Mouse (Mus musculus) spleen, postnatal 0 days (tissue): ENCODE results near the gene Olfr273. TPM values are rescaled to one million over a fixed set of nuclear protein-coding genes. Genes with fewer than 3 reads are reported as not detected.

Source experiments
- polyA plus RNA-seq: library from polyadenylated mRNA; unstranded; fragments of >200 nt; fragmentation: Nextera tagmentation; extraction: Ambion mirVana; gene quantifications from 2 replicates; pipeline ENCODE4 v1.2.1, GENCODE M21; 2015

Olfr273 gene
- polyA plus RNA-seq, result not detected in 2 replicates

DNA sequence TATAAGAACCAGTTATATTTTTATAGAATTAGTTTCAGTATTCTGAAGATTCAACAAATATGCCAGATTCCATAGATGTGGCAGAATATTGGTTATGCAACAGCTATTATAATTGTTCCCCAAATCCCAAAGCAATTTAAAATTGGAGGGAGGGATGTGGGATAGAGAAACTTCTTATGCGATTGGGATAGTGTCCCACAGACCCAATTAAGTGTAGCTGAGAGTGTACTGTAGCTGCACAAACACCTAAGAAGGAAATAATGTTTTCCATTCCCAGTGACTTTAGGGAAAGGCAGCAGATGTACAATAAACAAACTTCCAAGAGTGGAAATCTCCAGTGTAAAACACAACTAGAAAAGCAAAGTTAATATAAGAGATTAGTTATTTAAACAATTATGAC, at the start of gene Olfr273:
Gene Olfr273 (minus strand): TSS at position 101 of the 400 bp plus-strand sequence.

GRCm38 (mm10) chr4:52814304-52814703, 44.7 kb downstream of the Olfr273 start, which contains the start of gene Olfr275:
TSS of gene Olfr275 (plus strand) at chr4:52814604.

Other genes with a start within 250 kb of the Olfr273 start
- not detected in 2 replicates for gene Olfr275, start 44.6 kb downstream of the Olfr273 start, polyA plus RNA-seq
- not detected in 2 replicates for gene Olfr272, start 59.9 kb upstream of the Olfr273 start, polyA plus RNA-seq
- gene Olfr270, start 105.3 kb upstream of the Olfr273 start, polyA plus RNA-seq, result not detected in 2 replicates
- not detected in 2 replicates for gene Nipsnap3a, start 130.0 kb upstream of the Olfr273 start, polyA plus RNA-seq
- 41.3 and 51.5 TPM in 2 replicates for gene Nipsnap3b, start 152.6 kb upstream of the Olfr273 start, polyA plus RNA-seq